Mouse (Mus musculus) adipocyte (in vitro differentiated cells): Measurements from ENCODE around the gene Raet1e.
"Not testable (repeated sequence)": the region's sequence is repeated elsewhere in the genome, so short reads cannot be mapped to it uniquely, and the experiment has no call there.

Experiments used
- DNase-seq: peaks from one replicate; pipeline ENCODE4 v3.0.0-alpha.2; 2016; ENCODE audit warnings: low spot score

The Raet1e gene

GRCm38 (mm10) chr10:22273684-22274305 lies 115.4 kb downstream of the Raet1e start:
- DNase-seq = no peak

- DNase-seq = no peak
These were observed 116.2 kb downstream of the Raet1e start for GRCm38 (mm10) chr10:22274445-22275057.

- DNase-seq = not testable (repeated sequence)
These were observed 120.1 kb downstream of the Raet1e start for GRCm38 (mm10) chr10:22278468-22278867.

GRCm38 (mm10) chr10:22282816-22283215 lies 124.4 kb downstream of the Raet1e start:
- no peak for DNase-seq

GRCm38 (mm10) chr10:22295676-22296075 lies 137.3 kb downstream of the Raet1e start:
- no peak for DNase-seq

GRCm38 (mm10) chr10:22297033-22297762 lies 138.8 kb downstream of the Raet1e start:
- DNase-seq = no peak

- DNase-seq = no peak
These were observed 139.5 kb downstream of the Raet1e start for GRCm38 (mm10) chr10:22297766-22298461.

GRCm38 (mm10) chr10:22299324-22299723 lies 141.0 kb downstream of the Raet1e start:
- no peak for DNase-seq

GRCm38 (mm10) chr10:22301641-22302040 lies 143.3 kb downstream of the Raet1e start:
- no peak for DNase-seq

GRCm38 (mm10) chr10:22302344-22303057 lies 144.1 kb downstream of the Raet1e start:
- DNase-seq = no peak

- DNase-seq = no peak
These were observed 145.4 kb downstream of the Raet1e start for GRCm38 (mm10) chr10:22303736-22304135.

- DNase-seq = peak; percentile 29
These were observed 147.4 kb downstream of the Raet1e start for GRCm38 (mm10) chr10:22305801-22306200.

- DNase-seq = peak; percentile 88
These were observed 148.1 kb downstream of the Raet1e start for GRCm38 (mm10) chr10:22306452-22306851.

- DNase-seq = no peak
These were observed 149.9 kb downstream of the Raet1e start for GRCm38 (mm10) chr10:22308221-22308620.

- DNase-seq = no peak
These were observed 164.5 kb downstream of the Raet1e start for GRCm38 (mm10) chr10:22322858-22323257.

- DNase-seq = not testable (repeated sequence)
These were observed 187.4 kb downstream of the Raet1e start for GRCm38 (mm10) chr10:22345721-22346120.

- DNase-seq = not testable (repeated sequence)
These were observed 195.3 kb downstream of the Raet1e start for GRCm38 (mm10) chr10:22353548-22354195.

GRCm38 (mm10) chr10:22354196-22354574 lies 195.8 kb downstream of the Raet1e start:
- DNase-seq = not testable (repeated sequence)

- DNase-seq = not testable (repeated sequence)
These were observed 199.0 kb downstream of the Raet1e start for GRCm38 (mm10) chr10:22357373-22357772.

- DNase-seq = not testable (repeated sequence)
These were observed 201.9 kb downstream of the Raet1e start, which contains the start of gene Raet1d for GRCm38 (mm10) chr10:22360252-22360651. Gene Raet1d, plus strand, starts transcription at chr10:22360552.

- not testable (repeated sequence) for DNase-seq
These were observed 202.6 kb downstream of the Raet1e start for GRCm38 (mm10) chr10:22360957-22361356.
